Mouse (Mus musculus) embryo, embryonic 10 days (tissue): ENCODE measurements around the gene Dyrk2.

Experiments
- DNase-seq: peaks from one replicate; pipeline ENCODE4 v3.0.0-alpha.2; 2015; ENCODE audit warnings: low spot score

Dyrk2 gene

DNA sequence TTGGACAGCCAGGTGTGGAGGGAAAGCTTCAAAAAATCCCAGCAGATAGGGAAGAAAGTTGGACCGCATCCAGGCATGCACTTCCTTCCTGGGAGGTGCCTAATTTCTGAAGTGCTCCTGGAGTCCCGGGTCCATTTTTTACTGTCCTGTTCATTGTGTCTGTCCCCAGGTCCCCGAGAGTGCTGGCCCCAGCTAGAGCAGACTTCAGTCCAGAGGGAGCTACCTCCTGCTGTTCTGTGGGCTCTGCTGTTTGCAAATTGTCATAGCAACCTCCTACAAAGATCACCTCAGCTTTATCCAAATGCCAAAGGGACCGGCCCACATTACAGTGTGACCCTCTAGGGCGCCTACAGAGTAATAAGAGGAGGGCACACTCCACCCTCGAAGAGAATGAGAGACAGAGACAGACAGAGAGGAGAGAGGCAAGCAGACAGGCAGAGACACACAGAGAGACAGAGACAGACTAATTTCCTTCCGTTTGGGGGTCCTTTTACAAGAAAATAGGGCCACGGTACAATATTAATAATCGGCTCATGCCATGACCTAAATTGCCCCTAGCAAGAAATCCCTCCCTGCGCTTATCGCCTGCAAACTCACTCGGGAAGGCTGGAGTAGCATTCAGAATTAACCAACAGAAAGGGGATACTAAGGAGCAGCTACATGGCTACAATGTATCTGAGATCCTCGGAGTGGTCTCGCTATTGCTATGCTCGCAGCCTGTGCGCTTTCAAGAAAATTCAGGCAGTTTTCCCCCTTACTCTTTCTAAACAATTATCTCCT lies at the start of gene Dyrk2:
Gene Dyrk2 (minus strand): TSS at position 9 of the 780 bp plus-strand sequence.
- DNase-seq: peak; percentile 47

DNA sequence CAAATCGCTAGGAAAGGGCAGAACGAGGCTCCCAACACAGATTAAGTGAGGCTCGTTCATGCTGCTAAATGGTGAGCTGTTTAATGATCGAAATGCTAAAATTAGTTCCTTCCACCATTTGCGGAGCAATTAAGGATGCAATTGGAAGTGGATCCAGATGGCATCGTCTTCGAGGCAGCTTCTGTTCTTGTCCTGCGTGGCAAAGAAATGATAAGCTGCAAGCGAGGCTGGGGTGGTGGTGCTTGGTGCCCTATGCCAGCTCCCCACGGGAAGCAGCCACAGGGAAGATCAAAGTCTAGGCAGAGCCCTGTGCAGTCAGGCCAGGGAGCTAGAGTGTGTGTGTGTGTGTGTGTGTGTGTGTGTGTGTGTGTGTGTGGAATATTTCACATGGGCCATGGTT lies 32.6 kb upstream of the Dyrk2 start:
- no peak for DNase-seq

DNA sequence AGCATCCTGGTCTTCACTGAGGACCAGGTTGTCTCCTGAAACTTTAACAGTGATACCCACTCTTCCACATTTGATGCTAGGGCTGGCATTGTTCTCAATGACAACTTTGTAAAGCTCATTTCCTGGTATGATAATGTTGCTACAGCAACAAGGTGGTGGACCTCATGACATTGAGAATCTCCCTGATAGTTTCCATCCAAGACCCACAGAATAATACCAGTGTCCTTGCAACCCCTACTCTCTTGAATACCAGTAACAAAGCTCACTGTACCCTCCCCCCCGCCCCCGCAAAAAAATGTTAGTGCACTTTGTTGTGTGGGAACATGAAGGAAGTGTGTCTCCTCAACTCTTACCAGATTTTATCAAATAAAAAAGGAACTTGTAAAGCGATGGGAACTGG lies 23.6 kb upstream of the Dyrk2 start:
- no peak for DNase-seq

DNA sequence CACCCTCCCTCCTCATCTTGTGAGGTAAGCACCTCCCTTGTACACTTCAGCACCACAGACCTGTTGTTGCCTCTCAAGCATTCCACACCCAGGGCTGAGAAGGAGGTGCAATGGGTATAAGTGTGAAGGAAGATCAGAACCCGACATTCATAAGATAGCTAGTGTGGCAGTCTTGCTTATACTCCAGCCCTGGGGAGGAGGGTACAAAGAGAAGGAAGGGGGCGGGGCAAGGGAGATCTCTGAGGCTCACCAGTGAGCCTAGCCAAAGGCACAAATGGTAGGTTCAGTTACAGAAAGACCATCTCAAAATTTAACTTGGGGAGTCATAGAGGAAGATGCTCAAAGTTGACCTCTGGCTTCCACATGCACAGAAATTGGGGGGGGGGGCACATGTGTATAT lies 14.1 kb upstream of the Dyrk2 start:
- DNase-seq: no peak

DNA sequence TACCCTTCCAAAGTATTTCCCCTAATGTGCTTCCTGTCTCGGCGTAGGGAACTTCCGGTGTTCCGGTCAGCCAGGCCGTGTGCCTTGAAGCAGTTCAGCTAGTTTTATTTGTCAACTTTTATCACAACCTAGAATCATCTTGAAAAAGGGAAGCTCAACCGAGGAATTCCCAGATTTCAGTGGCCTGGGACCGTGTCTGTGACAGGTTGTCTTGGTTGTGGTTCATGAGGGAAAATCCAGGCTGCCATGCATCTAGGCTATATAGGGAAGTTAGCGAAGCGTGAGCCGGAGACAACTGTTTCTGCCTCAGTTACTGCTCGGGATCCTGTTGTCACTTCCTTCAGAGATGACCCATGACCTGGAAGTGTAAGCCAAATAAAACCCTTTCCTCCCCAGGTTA lies 13.3 kb upstream of the Dyrk2 start:
- DNase-seq: no peak

DNA sequence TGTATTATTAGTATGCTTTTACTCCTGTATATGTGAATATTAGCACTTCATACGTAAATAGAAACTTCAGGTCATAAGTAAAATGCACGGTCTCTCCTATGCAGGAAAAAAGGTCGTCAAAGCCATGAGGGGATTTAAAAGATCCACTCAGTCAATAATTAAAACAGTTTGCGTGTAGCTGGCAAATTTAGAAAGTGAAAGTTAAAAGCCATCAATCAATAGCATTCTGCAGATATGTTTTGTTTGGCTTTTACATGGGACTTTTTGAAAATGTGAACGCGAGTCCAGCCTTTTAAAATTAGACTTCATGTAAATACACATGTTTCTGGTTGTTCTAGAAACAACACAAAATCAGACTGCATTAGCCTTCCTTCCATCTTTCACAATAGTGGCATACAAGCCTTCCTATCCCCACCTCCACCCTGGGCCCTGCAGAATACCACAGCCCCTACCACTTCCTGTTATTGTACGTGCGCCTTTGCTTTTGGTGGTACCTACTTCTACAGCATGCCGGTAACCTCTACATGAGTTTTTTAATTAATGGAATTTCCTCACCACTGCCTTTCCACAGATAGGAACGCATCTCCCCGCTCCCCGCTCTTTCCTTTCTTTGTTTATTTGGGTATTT lies 12.4 kb upstream of the Dyrk2 start:
- DNase-seq: no peak

DNA sequence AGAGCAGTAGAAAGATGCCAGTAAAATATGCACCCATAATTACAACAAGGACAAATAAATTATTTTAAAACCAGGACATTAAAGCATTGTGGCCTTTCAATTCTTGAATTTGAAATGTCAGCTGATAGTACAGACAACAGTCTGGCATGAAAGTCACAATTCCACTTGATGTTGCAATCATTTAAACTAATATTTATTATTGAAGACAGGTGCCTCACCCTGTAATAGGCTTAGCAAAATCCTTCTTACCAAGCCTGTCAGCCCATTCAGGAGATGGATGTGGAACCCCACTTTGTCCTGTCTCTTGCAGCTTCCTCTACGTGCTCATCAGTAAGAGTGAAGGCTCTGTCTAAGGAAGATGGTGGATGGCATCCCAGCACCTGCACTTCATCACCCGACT lies 10.8 kb upstream of the Dyrk2 start:
- DNase-seq: no peak

DNA sequence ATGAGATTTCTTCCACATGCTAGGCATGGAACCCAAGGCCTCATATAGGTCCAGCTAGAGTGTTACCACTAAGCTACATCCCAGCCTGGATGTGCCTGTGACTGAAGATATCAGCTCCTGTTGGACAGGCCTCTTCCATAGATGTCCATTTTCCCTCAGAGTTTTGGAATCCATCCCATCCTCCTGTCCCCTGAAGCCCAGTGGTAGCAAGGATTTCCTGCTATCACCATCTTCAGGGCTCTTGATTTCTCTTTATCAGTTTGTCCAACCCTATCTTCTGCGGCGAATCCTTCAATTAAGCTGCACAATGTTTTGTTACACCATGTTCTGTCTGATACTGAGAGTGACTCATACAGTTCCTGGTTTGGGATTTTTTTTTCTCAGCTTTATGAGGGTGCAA lies 2.2 kb upstream of the Dyrk2 start:
- no peak for DNase-seq

DNA sequence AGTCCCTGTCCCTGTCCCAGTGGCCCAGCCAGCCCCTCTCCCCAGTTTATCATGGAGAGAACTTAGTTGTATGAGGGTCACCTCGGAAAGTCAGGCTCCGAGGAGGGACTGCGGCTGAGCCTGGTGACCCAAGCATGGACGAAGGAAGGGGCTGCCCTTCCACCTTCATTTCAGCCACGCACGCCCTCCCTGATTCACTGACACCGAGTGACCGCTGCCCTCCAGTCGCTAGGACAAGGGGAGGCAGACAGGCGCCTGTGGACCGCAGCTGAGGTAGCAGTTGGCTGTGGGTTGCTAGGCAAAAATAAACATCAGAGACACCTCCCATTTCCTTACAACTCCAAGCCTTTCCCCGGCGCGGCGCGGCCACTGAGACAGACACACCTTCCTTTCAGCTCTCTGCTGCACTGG lies 413 bp downstream of the Dyrk2 start:
- peak; percentile 86 for DNase-seq

DNA sequence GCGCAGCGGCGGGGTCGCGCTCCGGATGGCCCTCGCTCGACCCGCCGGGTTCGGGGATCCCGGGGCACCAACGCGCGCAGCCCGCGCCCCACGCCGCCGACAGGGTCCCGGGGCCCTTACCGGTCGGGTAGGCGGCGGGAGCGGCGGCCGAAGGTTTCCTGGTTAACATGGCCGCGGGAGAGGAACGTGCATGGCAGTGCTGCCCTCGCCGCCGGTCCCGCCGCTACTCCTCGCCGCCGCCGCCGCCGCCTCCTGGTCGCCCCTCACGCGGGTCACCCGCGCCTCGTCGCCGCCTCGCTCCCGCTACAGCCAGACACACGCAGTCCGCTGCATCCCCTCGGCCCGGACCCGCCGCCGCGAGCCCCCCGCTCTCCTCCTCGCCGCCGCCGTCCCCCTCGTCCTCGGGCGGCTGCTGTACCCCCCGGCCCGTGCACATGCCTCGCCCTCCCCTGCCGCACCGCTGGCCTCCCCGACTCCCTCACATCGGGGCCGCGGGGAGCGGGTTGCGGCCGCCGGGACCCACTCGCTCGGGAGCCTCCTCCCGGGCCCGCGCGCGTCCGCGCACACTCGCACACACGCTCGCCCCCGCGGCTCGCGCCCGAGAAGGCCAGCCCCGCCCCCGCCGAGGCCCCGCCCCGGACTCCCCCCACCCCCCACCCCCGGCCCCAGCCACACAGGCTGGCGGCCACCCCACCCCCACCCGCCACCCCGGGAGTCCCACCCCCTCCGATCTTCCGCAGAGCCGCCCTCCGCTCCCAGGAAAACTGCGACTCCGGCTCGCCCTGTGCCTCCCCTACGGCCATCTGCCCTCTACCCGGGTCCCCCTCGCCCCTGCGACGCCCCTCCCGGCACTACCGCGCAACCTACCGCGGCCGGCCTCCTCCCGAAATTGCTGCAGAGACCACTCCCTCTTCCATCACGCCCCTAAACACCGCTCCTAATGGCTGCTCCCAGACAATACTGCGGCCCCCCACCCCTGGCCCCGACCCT lies 1.1 kb downstream of the Dyrk2 start:
- peak; percentile 91 for DNase-seq

DNA sequence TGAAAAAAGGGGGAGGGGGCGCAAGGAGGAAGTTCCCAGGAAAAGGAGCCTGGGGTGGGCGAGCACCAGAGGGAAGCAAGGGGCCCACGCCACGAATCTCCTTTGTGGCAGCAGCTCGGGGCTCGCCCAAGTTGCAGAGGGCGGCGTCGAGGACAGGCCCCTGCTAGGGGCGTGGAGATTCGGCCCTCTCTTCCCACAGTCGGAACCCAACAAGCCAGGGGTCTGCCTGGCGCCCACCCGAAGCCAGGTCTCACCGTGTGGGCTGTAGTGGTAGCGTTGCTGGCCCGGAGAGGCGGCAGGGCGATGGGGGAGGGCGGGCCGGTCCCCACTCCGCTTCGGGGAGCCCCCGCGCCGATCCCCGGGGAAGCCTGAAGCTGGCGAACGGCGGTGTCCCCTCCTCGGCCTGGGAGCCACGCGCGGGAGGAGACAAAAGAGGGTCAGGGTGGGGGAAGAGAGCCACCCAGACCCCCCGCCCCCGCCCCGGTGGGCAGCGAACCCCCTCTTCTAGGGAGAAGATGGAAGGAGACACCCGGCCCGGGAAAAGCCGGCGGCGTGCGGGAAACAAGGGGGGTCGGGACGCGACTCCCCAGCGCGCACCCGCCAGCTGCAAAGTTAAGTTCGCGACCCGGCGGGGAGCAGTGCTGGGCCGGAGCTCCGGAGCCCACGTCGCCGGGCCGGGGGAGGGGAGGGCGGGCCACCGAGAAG lies 2.0 kb downstream of the Dyrk2 start:
- DNase-seq: peak; percentile 57

DNA sequence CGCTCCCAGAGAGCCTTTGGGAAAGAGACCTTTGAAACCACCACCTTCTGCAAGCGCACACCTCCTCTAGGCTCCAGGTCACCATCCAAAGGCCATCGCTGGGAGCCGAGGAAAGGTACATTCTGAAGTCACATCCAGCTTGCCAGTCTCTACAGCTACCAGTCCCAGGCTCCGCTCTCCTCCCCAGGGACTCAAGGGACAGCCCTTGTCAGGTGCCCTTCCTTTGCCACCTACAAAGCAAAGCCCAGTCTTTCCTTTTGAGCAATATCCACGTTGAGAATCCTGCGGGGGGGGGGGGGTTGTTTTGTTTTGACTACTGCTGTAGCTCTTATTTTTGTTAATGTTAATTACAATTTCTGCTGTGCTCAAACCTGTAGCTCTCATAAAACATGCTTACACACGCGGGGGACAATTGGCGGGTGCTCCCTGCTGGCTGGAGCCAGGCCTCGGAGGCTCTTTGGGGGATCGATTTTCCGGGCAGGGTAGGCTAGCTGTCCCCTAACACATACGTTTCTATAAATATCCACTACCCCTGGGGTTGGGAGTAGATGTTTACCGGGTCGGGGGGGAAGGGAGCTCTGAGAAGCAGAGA lies 2.6 kb downstream of the Dyrk2 start:
- DNase-seq: no peak

DNA sequence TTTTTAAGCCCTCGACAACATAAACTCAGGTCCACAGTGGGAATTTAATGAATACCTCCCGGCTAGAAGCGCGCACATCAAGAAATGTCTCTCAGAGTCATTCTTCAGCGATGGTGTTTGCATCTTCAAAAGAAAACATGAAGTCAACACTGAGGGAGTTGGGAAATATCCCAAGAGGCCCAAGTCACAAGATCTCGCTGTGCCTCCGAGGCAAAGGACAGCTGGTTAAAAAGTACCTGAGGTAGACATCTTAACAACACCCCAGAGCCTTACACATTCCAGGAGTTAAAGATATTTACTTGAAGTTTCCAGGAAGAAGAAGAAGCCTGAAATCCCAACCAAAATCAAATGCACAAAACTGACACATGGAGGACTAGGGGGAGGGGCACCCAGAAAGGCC lies 5.0 kb downstream of the Dyrk2 start:
- no peak for DNase-seq

DNA sequence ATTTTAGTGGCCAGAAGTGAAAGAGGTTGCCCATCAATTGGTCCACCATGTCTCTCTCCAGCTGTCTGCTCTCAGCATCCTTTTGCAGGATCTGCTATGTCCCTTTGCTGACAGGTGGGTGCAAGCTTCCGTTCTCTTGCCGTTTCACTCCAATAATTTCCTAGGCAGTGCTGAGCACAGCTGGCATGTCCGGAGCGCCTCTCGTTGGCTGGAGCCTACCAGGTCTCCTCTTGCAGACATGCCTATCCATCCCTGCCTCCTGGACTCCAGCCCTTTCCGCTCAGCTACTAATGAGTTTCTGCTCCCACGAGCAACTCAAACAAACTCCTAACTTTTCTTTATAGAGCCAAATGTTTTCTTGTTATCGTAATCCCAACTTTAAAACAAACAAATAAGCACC lies 6.4 kb downstream of the Dyrk2 start:
- DNase-seq: no peak

DNA sequence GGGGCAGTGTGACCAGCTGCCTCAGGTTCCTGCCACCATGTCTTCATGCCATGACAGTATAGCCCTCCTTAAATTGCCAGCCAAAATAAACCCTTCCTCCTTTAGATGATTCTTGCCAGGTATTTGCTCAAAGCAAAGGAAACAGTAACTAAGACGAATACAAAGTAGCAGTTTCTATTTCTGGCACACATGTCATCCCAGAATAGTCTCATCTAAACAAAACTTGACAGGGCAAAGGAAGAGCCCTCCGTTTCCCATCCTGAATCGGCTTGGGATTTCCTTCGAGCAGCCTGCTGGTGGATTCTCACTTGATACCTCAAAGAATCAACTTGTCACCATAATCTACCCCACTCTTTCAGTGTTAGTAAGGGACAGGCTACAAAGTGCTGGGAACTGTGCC lies 7.8 kb downstream of the Dyrk2 start:
- DNase-seq: no peak

DNA sequence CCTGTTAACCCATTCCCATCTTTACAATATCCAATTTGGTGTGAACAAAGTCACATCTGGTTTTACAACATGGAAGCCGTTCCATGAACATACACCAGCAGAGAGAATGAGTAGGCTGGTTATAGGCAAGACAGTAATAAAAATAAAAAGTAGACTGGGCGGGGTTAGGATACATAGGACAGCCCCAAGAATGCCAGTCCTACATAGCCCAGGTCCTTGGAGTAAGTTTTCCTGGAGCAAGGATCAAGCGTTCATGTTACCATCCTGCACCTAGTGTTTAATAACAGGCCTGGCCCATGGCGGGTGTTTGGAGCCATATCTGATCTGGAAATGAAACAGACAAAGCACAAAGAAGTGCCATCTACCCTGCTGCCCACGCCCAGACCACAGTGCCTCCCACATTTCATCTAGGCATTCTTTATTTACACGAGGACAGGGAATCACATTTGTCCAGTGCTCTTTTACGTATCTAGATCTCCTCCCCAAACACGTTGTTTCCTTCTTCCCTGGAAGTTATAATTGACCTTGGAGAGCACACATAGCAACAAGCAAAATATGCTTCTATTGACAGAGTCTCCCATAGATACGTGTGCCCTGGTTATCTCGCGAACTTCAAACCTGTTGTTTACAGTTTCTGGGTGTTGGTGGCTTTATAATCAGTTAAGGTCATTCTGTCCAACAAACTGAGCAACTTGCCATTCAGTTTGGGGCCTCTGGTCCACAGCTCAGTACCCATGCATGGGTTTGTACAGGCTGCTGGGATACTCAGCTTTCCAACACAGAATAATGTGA lies 8.6 kb downstream of the Dyrk2 start:
- no peak for DNase-seq

DNA sequence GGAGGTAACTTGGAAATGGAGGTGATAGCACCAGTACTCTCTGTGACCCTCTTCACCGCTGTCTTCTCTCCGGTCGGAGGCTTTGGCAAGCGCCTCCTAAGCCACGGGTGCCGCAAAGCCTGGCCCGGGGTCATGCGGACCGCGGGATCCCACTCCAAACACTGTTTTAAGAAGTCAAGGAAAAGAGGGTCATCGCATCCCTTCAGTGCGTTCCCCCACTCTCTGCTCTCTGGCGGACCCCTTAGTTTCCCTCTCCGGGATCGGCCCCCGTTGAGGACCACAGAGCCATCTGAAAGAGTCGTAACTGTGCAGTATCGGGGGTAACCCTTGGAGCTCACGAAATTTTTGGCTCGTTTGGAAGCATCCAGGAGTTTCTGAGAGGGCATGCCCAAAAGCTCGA lies 10.4 kb downstream of the Dyrk2 start:
- no peak for DNase-seq

DNA sequence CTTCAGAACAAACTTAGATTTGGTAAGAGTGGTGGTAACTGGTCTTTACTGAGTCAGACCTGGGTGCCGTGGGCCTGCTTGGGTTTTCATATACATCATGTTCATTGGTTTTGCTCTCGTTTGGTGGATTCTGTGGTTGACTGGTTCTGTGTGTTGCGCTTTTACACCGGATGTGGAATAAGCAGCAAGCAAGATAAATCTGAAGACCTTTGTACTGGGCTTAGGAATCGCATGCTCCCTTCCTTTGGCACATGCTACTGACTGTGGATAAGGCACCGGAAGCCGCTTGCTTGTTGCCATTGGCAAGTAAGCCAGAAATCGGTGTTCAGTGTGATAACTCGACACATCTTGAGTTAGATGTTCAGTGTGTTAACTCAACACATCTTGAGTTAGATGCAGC lies 15.4 kb downstream of the Dyrk2 start:
- DNase-seq: no peak

DNA sequence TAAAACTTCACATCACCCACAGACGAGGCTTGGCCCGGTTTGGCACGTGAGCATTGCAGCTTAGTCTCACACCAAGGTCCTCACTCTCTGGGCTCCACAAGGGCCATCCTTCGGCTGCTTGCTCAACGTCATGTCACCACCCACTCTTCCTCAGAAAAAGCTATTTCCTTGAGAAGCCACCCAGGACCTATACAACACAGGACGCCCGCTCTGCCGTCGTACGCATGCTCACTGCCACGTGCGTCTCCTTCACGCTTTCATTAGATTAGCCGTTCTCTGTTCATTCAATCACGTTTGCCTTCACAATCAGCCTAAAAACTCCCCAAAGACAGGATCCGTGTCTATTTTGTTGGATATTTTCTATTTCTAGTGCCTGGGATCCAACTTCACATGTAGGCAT lies 17.5 kb downstream of the Dyrk2 start:
- no peak for DNase-seq

DNA sequence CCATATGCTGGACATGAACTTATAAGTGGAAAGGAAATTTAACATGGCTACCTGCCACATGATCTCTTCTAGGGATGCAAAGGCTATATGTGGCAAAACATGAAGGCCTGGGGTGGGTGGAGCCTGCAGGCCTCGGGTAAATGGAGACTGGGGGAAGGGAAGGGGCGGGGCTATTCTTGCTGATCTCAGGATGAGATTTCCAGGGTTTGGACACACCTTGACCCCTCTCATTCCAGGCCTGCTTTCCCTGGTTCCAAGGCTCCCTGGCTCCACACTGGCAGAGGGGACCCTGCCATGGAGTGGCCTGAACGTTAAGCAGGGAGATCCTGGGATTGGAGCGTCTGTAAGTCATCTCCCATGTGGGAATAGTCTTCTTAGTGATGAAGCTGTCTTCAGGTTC lies 21.5 kb downstream of the Dyrk2 start:
- no peak for DNase-seq

DNA sequence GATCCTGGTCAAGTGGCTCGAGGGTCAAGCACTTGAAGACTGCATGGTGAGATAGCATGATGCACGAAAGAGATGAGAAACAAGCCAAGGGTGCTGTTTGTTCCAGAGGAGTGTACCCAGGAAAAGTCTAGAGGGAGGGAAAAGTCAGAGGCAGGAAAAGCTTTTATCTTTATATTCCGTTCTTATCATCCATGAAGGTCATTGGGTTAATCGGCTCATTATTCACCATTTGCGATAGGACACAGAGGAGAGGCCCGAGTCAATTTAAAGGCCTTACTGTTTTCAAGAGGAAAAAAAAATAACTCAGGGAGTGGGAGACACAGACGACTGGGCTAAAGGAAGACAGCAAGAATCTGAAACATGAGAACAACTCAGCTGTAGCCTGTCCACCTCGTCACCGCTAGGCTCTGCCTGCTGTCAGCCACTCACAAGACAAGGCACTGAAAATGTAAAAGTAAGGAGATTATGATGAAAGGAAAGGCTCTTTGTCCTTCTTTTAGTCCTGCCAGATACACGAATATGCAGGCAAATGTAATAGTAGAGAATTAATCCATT lies 22.9 kb downstream of the Dyrk2 start:
- peak; percentile 21 for DNase-seq
